Mouse (Mus musculus): ENCODE results near the gene Olfr1459. TPM values are rescaled to one million over a fixed set of nuclear protein-coding genes. Genes with fewer than 3 reads are reported as not detected.

The Olfr1459 gene
- total RNA-seq (2017) = 0.12 TPM in 1 of 2 replicates, not detected in the other

DNA sequence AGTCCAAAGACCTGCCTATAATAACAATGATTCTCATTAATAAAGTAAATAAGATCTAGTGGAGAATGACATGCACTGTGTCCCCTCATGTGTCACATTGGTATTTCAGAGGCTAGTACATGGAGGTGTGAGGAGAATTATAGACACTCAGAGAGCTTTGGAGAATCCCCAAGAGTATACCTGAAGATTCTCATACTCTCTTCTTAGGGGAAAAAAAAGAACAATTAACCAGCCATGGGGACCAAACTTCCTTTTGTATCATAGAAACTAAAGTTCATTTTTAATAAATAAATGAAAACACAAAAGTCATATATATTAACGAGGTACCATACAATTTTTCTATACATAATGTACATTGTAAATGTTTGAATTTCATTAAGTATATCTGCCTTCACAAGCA, at the start of gene Olfr1459:
Gene Olfr1459, minus strand, starts transcription at position 101 of the 400 bp plus-strand sequence.
- ATAC-seq (ENCODE audit: extremely low read depth, insufficient number of reproducible peaks, low FRiP score, poor library complexity, severe bottlenecking) = no peak

DNA sequence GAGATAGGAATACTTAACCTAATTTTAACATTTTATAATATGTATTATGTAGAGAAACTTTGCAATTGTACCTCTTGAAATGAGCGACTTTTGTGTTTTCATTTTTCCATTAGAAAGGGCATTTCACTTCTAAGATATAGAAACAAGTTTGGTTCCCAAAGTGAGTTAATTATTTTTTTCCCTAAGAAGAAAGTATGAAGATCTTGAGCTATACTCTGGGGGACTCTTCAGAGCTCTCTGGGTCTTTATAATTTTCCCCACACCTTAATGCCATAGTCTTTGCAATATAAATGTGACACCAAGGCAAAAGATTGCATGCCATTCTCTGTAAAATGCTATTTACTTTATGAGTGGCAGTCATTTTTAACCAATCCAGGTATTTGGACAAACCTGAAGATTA, 36.1 kb upstream of the Olfr1459 start, which contains the start of gene Olfr1462:
Gene Olfr1462, plus strand, starts transcription at position 301 of the 400 bp plus-strand sequence.
- no peak for ATAC-seq (ENCODE audit: extremely low read depth, insufficient number of reproducible peaks, low FRiP score, poor library complexity, severe bottlenecking)

DNA sequence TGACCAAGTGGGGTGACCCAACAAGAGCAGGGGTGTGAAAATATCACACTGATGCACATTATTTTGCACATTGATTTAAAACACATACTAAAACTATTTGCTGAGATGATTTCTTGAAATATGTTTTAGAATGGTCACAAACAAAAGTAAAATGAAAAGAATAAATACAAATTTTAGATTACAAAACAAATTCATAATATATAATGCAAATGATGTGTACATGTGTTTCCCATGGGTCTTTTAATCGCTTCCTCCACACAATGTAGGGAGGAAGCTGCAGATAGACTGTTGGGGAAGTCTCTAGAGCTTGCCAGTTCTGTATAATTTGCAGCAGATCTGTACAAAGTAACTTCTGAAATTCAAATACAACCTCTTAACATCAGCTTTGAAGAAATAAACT, 13.4 kb upstream of the Olfr1459 start, which contains the start of gene Olfr1461:
Gene Olfr1461, plus strand, starts transcription at position 301 of the 400 bp plus-strand sequence.
- no peak for ATAC-seq (ENCODE audit: extremely low read depth, insufficient number of reproducible peaks, low FRiP score, poor library complexity, severe bottlenecking)

DNA sequence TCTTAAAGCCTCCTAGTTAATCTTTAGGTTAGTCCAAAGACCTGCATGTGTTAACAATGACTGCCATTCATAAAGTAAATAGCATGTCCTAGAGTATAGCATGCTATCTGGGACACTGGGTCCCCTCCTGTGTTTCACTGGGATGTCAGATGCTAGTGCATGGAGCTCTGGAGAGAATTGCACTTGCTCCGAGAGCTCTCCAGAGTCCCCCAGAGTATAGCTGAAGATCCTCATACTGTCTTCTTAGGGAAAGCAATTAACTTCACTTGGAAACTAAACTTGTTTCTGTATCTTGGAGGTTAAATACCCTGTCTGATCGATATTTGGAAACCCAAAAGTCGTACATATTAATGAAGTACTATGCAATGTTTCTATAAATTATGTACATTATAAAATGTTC, 42.7 kb downstream of the Olfr1459 start, which contains the start of gene Olfr1458:
Gene Olfr1458, minus strand, starts transcription at position 101 of the 400 bp plus-strand sequence.
- ATAC-seq (ENCODE audit: extremely low read depth, insufficient number of reproducible peaks, low FRiP score, poor library complexity, severe bottlenecking) = no peak

DNA sequence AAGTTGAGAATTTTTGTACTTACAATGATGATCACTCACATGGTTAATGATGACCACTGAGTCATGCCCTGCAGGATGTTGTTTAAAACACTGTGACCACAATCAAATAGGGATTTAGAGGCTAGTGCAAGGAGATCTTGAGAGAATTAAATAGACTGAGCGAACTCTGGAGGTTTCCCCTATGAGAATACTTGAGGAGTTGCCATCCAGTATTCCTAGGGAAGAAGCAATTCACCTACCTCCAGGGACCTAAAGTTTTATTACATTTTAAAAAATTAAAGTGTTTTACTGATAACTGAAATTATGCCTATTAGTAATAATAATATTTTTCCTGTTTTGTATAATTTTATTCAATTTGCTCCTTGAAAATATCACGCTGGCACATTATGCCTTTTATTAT, 51.6 kb downstream of the Olfr1459 start, which contains the start of gene Olfr1457:
Gene Olfr1457, minus strand, starts transcription at position 101 of the 400 bp plus-strand sequence.
- no peak for ATAC-seq (ENCODE audit: extremely low read depth, insufficient number of reproducible peaks, low FRiP score, poor library complexity, severe bottlenecking)

DNA sequence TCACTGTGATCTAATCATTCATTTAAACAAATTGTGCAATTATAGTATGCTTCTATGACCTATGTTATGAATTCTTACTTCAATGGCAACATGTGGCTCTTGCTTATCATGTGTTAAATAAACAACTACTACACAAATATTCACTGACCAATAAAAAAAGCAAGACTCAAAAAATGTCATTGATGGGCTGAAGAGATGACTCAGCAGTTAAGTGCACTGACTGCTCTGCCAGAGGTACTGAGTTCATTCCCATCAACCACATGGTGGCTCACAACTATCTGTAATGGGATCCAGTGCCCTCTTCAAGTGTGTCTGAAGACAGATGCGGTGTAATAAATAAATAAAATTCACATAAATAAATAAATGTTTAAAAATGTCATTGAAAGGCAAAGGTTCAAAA, 55.4 kb downstream of the Olfr1459 start:
- no peak for ATAC-seq (ENCODE audit: extremely low read depth, insufficient number of reproducible peaks, low FRiP score, poor library complexity, severe bottlenecking)

Other genes starting within 250 kb of the Olfr1459 start
- gene Olfr1447, start 245.8 kb downstream of the Olfr1459 start, total RNA-seq (2017) = not detected in 2 replicates
- not detected in 2 replicates for gene Olfr1448, start 225.1 kb downstream of the Olfr1459 start, total RNA-seq (2017)
- gene Olfr1449, start 218.7 kb downstream of the Olfr1459 start, total RNA-seq (2017) = 0.81 TPM in 1 of 2 replicates, not detected in the other
- gene Olfr1450, start 199.3 kb downstream of the Olfr1459 start, total RNA-seq (2017) = 0.49 TPM in 1 of 2 replicates, not detected in the other
- not detected in 2 replicates for gene Olfr1451, start 154.5 kb downstream of the Olfr1459 start, total RNA-seq (2017)
- not detected in 2 replicates for gene Olfr1453, start 121.2 kb downstream of the Olfr1459 start, total RNA-seq (2017)
- gene Olfr1454, start 88.9 kb downstream of the Olfr1459 start, total RNA-seq (2017) = not detected in 2 replicates
- not detected in 2 replicates for gene Olfr1457, start 51.7 kb downstream of the Olfr1459 start, total RNA-seq (2017)
- not detected in 2 replicates for gene Olfr1458, start 42.8 kb downstream of the Olfr1459 start, total RNA-seq (2017)
- gene Olfr1461, start 13.5 kb upstream of the Olfr1459 start, total RNA-seq (2017) = not detected in 2 replicates
- gene Olfr1462, start 36.2 kb upstream of the Olfr1459 start, total RNA-seq (2017) = not detected in 2 replicates
- gene Olfr1463, start 81.8 kb upstream of the Olfr1459 start, total RNA-seq (2017) = not detected in 2 replicates
- gene Olfr1465, start 166.0 kb upstream of the Olfr1459 start, total RNA-seq (2017) = not detected in 2 replicates
- not detected in 2 replicates for gene Olfr1466, start 189.3 kb upstream of the Olfr1459 start, total RNA-seq (2017)
- gene Olfr1467, start 212.7 kb upstream of the Olfr1459 start, total RNA-seq (2017) = 0.49 TPM in 1 of 2 replicates, not detected in the other

All from neutrophil, adult 5-6 weeks (primary cell).